Mouse (Mus musculus) liver, embryonic 13.5 days (tissue): ENCODE results near the gene Sst. TPM values are rescaled to one million over a fixed set of nuclear protein-coding genes. Genes with fewer than 3 reads are reported as not detected.
"Not testable (repeated sequence)": the region's sequence is repeated elsewhere in the genome, so short reads cannot be mapped to it uniquely, and the experiment has no call there.

Source experiments
- ATAC-seq: fragments of 200-750 bp; cut with Nextera tagmentation; 2 replicates; pipeline ENCODE4 v1.8.0; 2017; ENCODE audit warnings: low read depth, mild to moderate bottlenecking, moderate number of reproducible peaks, moderate library complexity
- DNase-seq: peaks from one replicate; pipeline ENCODE4 v3.0.0; 2022
- H3K27ac ChIP-seq: fragments of 300-500 bp; sonication (generic); 2 replicates; pipeline ENCODE4 v1.5.1; 2015; ENCODE audit warnings: moderate library complexity, mild to moderate bottlenecking, inconsistent platforms
- H3K27me3 ChIP-seq: fragments of 300-500 bp; sonication (generic); 2 replicates; pipeline ENCODE4 v1.6.1; 2015; ENCODE audit warnings: mild to moderate bottlenecking, inconsistent platforms
- H3K36me3 ChIP-seq: fragments of 300-500 bp; sonication (generic); 2 replicates; pipeline ENCODE4 v1.6.1; 2015; ENCODE audit warnings: mild to moderate bottlenecking, inconsistent platforms
- H3K4me1 ChIP-seq: fragments of 300-500 bp; sonication (generic); replicated peaks from 2 replicates; pipeline ENCODE4 v1.6.1; 2015; ENCODE audit warnings: inconsistent platforms
- H3K4me2 ChIP-seq: fragments of 300-500 bp; sonication (generic); 2 replicates; pipeline ENCODE4 v1.6.1; 2015; ENCODE audit warnings: inconsistent platforms, mild to moderate bottlenecking, moderate library complexity
- H3K4me3 ChIP-seq: fragments of 300-500 bp; sonication (generic); replicated peaks from 2 replicates; pipeline ENCODE4 v1.5.1; 2015; ENCODE audit warnings: mild to moderate bottlenecking, inconsistent platforms
- H3K9ac ChIP-seq: fragments of 300-500 bp; sonication (generic); 2 replicates; pipeline ENCODE4 v1.6.1; 2015; ENCODE audit warnings: mild to moderate bottlenecking, inconsistent platforms
- H3K9me3 ChIP-seq: fragments of 300-500 bp; sonication (generic); replicated peaks from 2 replicates; pipeline ENCODE4 v1.6.1; 2016; ENCODE audit warnings: inconsistent platforms
- WGBS: fragments of 180-500 bp; shearing (Covaris S2); methylation state at CpG from one replicate; pipeline ENCODE4 v1.1.7; 2015; ENCODE audit not compliant: insufficient replicate concordance; 5-methylcytosine and 5-hydroxymethylcytosine counted together
- polyA plus RNA-seq: library from polyadenylated mRNA; unstranded; fragments of >200 nt; fragmentation: Nextera tagmentation; extraction: Ambion mirVana; gene quantifications from 2 replicates; pipeline ENCODE4 v1.2.1, GENCODE M21; 2015

Gene Sst
- 0.16 and 0.23 TPM in 2 replicates for polyA plus RNA-seq

DNA sequence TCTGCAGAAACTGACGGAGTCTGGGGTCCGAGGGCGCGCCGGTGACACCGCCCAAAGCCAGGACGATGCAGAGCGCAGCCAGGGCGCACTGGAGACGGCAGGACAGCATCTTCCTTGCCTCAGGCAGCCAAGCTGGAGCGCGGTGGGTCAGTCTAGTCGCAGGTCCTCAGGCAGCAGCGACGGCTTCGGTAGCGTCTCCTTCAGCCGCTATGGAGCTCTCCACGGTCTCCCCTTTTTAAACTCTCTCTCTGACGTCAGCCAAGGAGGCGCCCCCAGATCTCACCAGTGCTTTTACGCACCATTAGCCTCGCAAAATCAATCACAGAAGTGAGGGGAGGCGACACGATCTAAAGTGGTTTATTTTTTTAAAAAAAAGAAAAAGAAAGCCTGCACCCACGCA is at the start of gene Sst:
Gene Sst, minus strand, starts transcription at position 323 of the 400 bp plus-strand sequence.
- Histone ChIP-seq H3K9me3 (no peaks in the 10 kb centered on the region), H3K36me3 (no peaks in the 10 kb centered on the region), H3K27ac (no peak within 1 kb of the TSS), H3K27me3 (peaks cover 18% of the 10 kb centered on the region), H3K4me3 (no peak within 1 kb of the TSS), H3K4me1 (no peaks in the 10 kb centered on the region), H3K9ac (no peak within 1 kb of the TSS), H3K4me2 (no peak within 1 kb of the TSS)
- ATAC-seq: no peak
- DNase-seq: no peak
- 10% methylated on average over 26 of the region's 26 CpGs for WGBS

- Histone ChIP-seq H3K36me3 (no peaks in the 10 kb centered on the region), H3K27ac (no peak overlapping the region), H3K4me1 (no peaks in the 10 kb centered on the region), H3K4me2 (no peak overlapping the region), H3K9ac (no peak overlapping the region), H3K9me3 (no peaks in the 10 kb centered on the region), H3K27me3 (no peaks in the 10 kb centered on the region), H3K4me3 (no peak overlapping the region)
- no peak for DNase-seq
- 43% methylated on average over 2 of the region's 2 CpGs for WGBS
- ATAC-seq: no peak
Observed at GRCm38 (mm10) chr16:23934397-23934796, 43.6 kb upstream of the Sst start.

DNA sequence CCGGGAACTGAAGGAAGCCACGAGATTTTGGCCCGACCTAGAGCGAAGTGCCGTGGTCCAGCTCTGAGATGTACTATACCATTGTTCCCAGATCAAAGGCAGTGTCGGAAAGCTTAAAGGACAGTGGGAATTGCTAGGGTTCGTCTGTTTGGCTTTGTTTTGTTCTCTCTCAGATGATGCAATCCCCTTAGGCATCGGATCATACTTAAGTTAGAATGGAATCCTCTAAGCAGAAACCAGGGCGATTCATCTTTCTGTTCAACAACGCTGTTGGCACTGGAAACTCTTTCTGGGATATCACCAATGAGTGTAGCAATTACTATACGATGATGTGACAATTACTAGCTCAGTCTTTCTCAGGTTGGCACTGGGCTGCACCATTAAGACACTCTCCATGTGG is 41.5 kb upstream of the Sst start, which contains the start of gene Rtp2:
Gene Rtp2, minus strand, starts transcription at position 101 of the 400 bp plus-strand sequence.
- Histone ChIP-seq H3K4me1 (no peaks in the 10 kb centered on the region), H3K4me3 (no peak within 1 kb of the TSS), H3K9ac (no peak within 1 kb of the TSS), H3K9me3 (no peaks in the 10 kb centered on the region), H3K27ac (no peak within 1 kb of the TSS), H3K27me3 (no peaks in the 10 kb centered on the region), H3K4me2 (no peak within 1 kb of the TSS), H3K36me3 (no peaks in the 10 kb centered on the region)
- DNase-seq: no peak
- WGBS: 69% methylated on average over 11 of the region's 11 CpGs
- no peak for ATAC-seq

DNA sequence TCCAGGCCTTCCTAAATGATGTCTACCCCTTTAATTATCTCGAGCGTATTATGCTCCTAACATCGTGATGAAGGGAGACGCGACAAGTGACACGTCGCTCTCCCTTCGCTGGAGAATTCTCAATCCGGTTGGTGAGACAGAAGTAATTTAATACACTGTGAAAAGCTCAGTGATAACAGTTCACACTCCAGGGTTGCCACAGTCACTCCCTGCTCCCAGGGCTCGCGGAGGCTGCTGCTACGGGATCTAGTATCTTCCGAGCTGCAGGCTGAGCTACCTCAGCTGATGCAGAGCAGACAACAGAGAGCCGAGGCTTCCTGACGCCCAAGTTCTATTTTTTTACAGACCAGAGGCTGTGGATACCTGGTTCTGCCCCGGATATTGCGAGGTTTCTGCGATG is 40.5 kb upstream of the Sst start:
- Histone ChIP-seq H3K9ac (no peak overlapping the region), H3K9me3 (no peaks in the 10 kb centered on the region), H3K36me3 (no peaks in the 10 kb centered on the region), H3K4me2 (no peak overlapping the region), H3K27me3 (no peaks in the 10 kb centered on the region), H3K27ac (no peak overlapping the region), H3K4me3 (no peak overlapping the region), H3K4me1 (no peaks in the 10 kb centered on the region)
- ATAC-seq (no peak), DNase-seq (no peak)
- 62% methylated on average over 18 of the region's 18 CpGs for WGBS

DNA sequence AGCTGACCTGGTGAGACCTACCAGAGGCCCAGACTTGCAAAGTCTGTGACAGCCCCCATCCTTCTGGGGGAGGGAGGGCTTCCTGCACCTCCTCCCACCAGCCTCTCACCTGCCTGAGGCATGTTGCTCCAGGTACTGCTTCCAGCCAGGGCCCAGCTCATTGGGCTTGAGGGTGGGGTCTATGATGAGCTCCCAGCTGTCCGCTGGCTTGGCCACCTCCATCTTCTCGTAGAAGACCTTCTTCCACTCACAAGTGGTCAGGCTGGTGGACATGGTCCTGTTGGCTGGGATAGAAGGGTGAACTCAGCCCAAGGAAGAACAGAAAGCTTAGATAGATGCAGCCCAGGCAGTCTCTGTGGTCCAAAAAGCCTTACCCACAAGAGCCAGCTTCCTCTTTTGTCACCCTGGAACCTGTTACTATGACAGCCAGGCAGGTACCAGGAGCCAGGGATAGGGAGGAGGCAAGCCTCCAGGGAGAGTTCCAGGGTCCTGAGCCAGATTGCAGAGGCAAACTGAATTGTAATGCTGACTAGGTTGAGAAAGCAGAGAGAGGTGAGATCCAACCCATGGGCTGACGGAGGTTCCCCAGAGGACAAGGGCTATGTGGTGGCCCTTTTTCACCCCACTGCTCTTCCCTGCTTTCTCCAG is 39.8 kb upstream of the Sst start:
- Histone ChIP-seq H3K4me2 (no peak overlapping the region), H3K27me3 (no peaks in the 10 kb centered on the region), H3K4me1 (no peaks in the 10 kb centered on the region), H3K4me3 (no peak overlapping the region), H3K27ac (no peak overlapping the region), H3K9me3 (no peaks in the 10 kb centered on the region), H3K9ac (no peak overlapping the region), H3K36me3 (no peaks in the 10 kb centered on the region)
- ATAC-seq (no peak), DNase-seq (no peak)
- WGBS: 70% methylated on average over 3 of the region's 3 CpGs

DNA sequence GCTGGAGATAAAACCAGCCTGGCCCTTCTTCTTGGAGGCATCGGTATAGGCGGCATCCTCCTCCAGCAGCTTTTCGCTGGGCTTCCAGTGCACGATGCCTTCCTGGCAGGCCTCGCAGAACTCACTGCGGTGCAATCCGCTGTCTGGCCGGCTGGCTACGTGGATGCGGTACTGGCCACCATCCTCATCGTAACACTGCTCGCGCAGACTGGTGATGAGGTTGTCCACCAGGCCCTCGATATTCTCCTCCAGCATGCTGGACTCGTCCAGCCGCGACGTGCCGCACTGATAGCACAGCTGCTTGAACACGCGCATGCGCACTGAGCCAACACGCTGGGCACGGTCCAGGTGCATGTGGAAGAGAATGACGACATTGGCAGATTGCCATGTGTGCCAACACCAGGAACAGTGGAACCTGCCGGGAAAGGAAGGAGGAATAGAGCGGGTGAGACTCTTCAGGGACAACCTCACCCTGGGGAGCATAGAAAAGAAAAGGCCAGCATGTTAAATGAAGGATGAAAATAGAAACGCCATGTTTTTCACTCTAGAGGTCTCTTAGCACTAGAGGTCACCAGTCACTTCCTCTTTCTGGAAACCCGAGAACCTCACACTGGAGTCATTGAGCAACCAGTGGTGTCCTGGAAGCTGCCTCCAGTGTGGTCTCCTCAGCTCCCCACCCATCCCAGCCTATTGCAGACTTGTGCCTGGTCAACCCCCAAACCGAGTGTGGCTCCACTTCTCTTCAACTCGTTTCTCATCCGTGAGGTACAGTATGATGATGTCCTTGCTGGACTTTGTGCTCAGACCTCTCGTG is 36.8 kb upstream of the Sst start:
- DNase-seq (no peak), ATAC-seq (no peak)
- no peaks in the 10 kb centered on the region for H3K4me1 ChIP-seq
- H3K9me3 ChIP-seq: no peaks in the 10 kb centered on the region
- no peaks in the 10 kb centered on the region for H3K27me3 ChIP-seq
- 77% methylated on average over 33 of the region's 33 CpGs for WGBS
- no peak overlapping the region for H3K4me2 ChIP-seq
- H3K27ac ChIP-seq: no peak overlapping the region
- no peak overlapping the region for H3K4me3 ChIP-seq
- no peaks in the 10 kb centered on the region for H3K36me3 ChIP-seq
- no peak overlapping the region for H3K9ac ChIP-seq

DNA sequence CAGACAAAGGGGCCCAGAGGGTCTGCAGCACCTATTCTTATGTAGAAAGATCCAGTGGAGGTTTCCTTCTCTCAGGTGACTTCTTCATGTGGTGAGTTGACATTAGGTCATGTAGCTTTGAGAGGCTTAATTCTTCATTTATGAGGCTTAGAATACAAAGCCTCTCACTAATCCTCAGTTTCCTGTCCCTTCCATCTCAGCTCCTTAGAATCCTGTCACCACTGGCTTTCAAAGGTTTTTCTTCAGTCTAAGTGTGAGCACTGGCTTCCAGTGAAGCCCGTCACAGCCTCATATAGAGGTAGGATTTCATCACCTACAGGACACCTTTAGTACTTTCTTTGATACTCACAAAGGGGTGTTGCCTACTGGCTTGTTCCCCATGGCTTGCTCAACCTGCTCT is 32.1 kb upstream of the Sst start:
- no peaks in the 10 kb centered on the region for H3K27me3 ChIP-seq
- H3K4me2 ChIP-seq: no peak overlapping the region
- H3K9me3 ChIP-seq: no peaks in the 10 kb centered on the region
- H3K4me3 ChIP-seq: no peak overlapping the region
- 47% methylated on average over 1 of the region's 1 CpGs for WGBS
- H3K9ac ChIP-seq: no peak overlapping the region
- DNase-seq (no peak), ATAC-seq (no peak)
- H3K27ac ChIP-seq: no peak overlapping the region
- no peaks in the 10 kb centered on the region for H3K4me1 ChIP-seq
- H3K36me3 ChIP-seq: no peaks in the 10 kb centered on the region

DNA sequence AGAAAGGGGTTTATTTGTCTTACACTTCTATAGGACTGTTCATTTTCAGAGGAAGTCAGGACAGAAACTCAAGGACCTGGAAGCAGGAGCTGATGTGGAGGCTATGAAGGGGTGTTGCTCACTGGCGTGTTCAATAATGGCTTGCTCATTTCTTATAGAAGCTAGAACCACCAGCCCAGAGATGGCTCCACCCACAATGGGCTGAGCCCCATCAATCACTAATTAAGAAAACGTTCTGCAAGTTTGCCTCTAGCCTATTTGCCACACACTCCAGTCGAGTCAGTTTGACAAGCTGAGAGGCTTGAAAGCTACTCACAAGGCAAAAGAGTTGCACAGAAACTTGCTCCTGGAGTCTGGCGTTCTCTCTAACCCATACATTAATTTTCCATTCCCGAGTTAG is 30.9 kb upstream of the Sst start:
- H3K4me2 ChIP-seq: no peak overlapping the region

DNA sequence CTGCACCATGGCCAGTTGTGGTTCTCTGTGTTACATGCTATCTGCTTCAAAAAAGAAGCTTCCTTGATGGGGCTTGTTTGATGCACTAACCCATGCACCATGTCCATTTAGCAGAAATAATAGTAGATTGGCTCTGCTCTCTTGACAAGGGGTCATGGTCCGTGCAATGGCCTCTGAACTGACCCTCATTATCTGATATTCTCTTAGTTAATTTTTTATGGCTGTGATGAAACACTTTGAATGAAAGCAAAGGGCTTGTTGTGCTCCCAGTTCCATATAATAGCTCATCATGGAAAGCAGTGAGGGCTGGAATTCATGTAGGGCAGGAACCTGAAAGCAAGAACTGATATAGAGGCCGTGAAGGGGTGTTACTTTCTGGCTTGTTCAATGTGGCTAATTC is 28.7 kb upstream of the Sst start:
- H3K36me3 ChIP-seq: no peaks in the 10 kb centered on the region
- no peak overlapping the region for H3K4me2 ChIP-seq
- no peaks in the 10 kb centered on the region for H3K4me1 ChIP-seq
- ATAC-seq: no peak
- no peak overlapping the region for H3K27ac ChIP-seq
- no peak overlapping the region for H3K4me3 ChIP-seq
- no peaks in the 10 kb centered on the region for H3K27me3 ChIP-seq
- 47% methylated on average over 2 of the region's 2 CpGs for WGBS
- no peak for DNase-seq
- H3K9me3 ChIP-seq: no peaks in the 10 kb centered on the region
- no peak overlapping the region for H3K9ac ChIP-seq

More for the DNA sequence above, 30.9 kb upstream of the Sst start:
- no peak overlapping the region for H3K9ac ChIP-seq
- H3K27me3 ChIP-seq: no peaks in the 10 kb centered on the region
- H3K4me1 ChIP-seq: no peaks in the 10 kb centered on the region
- 45% methylated on average over 5 of the region's 5 CpGs for WGBS
- H3K27ac ChIP-seq: no peak overlapping the region
- DNase-seq (no peak), ATAC-seq (no peak)
- H3K4me3 ChIP-seq: no peak overlapping the region
- H3K36me3 ChIP-seq: no peaks in the 10 kb centered on the region
- no peaks in the 10 kb centered on the region for H3K9me3 ChIP-seq

- 35% methylated on average over 3 of the region's 3 CpGs for WGBS
- H3K27ac ChIP-seq: no peak overlapping the region
- no peak overlapping the region for H3K4me2 ChIP-seq
- no peak overlapping the region for H3K9ac ChIP-seq
- no peaks in the 10 kb centered on the region for H3K27me3 ChIP-seq
- no peak overlapping the region for H3K4me3 ChIP-seq
- H3K36me3 ChIP-seq: no peaks in the 10 kb centered on the region
- no peaks in the 10 kb centered on the region for H3K9me3 ChIP-seq
- H3K4me1 ChIP-seq: no peaks in the 10 kb centered on the region
- no peak for ATAC-seq
- DNase-seq: no peak
Observed at GRCm38 (mm10) chr16:23913401-23913800, 22.6 kb upstream of the Sst start.

- H3K9me3 ChIP-seq: no peaks in the 10 kb centered on the region
- ATAC-seq (no peak), DNase-seq (no peak)
- no peaks in the 10 kb centered on the region for H3K4me1 ChIP-seq
- H3K4me3 ChIP-seq: no peak overlapping the region
- no peaks in the 10 kb centered on the region for H3K36me3 ChIP-seq
- no peak overlapping the region for H3K27ac ChIP-seq
- no peak overlapping the region for H3K4me2 ChIP-seq
- no peaks in the 10 kb centered on the region for H3K27me3 ChIP-seq
- WGBS: 69% methylated on average over 13 of the region's 13 CpGs
- H3K9ac ChIP-seq: no peak overlapping the region
Observed at GRCm38 (mm10) chr16:23912741-23913140, 22.0 kb upstream of the Sst start.

GRCm38 (mm10) chr16:23909015-23909354 is 18.2 kb upstream of the Sst start:
- not testable (repeated sequence) for H3K27me3 ChIP-seq, ATAC-seq, H3K4me3 ChIP-seq, DNase-seq, H3K4me2 ChIP-seq, H3K36me3 ChIP-seq, H3K9me3 ChIP-seq, H3K9ac ChIP-seq, H3K27ac ChIP-seq, H3K4me1 ChIP-seq
- WGBS: 63% methylated on average over 3 of the region's 3 CpGs
